Mouse (Mus musculus) neural tube, embryonic 14.5 days (tissue): ENCODE measurements around the gene Lsg1. TPM values are rescaled to one million over a fixed set of nuclear protein-coding genes. Genes with fewer than 3 reads are reported as not detected.

Experiments used
- ATAC-seq: fragments of 200-750 bp; cut with Nextera tagmentation; 2 replicates; pipeline ENCODE4 v1.8.0; 2017; ENCODE audit warnings: low read depth, mild to moderate bottlenecking, moderate TSS enrichment, moderate library complexity
- H3K27ac ChIP-seq: fragments of 300-500 bp; sonication (generic); 2 replicates; pipeline ENCODE4 v1.5.1; 2014; ENCODE audit warnings: low read depth, mild to moderate bottlenecking, control low read depth, low read length, moderate library complexity, mixed read lengths
- H3K27me3 ChIP-seq: fragments of 300-500 bp; sonication (generic); 2 replicates; pipeline ENCODE4 v1.6.1; 2014; ENCODE audit warnings: low read length; ENCODE audit not compliant: control insufficient read depth, insufficient read depth
- H3K36me3 ChIP-seq: fragments of 300-500 bp; sonication (generic); 2 replicates; pipeline ENCODE4 v1.6.1; 2014; ENCODE audit warnings: low read length, mixed read lengths; ENCODE audit not compliant: control insufficient read depth, insufficient read depth
- H3K4me1 ChIP-seq: fragments of 300-500 bp; sonication (generic); 2 replicates; pipeline ENCODE4 v1.6.1; 2014; ENCODE audit warnings: low read length; ENCODE audit not compliant: control insufficient read depth, insufficient read depth
- H3K4me2 ChIP-seq: fragments of 300-500 bp; sonication (generic); 2 replicates; pipeline ENCODE4 v1.6.1; 2014; ENCODE audit warnings: mild to moderate bottlenecking, low read depth, low read length, control low read depth
- H3K4me3 ChIP-seq: fragments of 300-500 bp; sonication (generic); 2 replicates; pipeline ENCODE4 v1.5.1; 2014; ENCODE audit warnings: low read depth, low read length, control low read depth, mixed read lengths
- H3K9ac ChIP-seq: fragments of 300-500 bp; sonication (generic); replicated peaks from 2 replicates; pipeline ENCODE4 v1.6.1; 2014; ENCODE audit warnings: low read depth, mild to moderate bottlenecking, control low read depth, low read length, mixed read lengths
- H3K9me3 ChIP-seq: fragments of 300-500 bp; sonication (generic); 2 replicates; pipeline ENCODE4 v1.6.1; 2016; ENCODE audit warnings: low read length; ENCODE audit not compliant: control insufficient read depth
- WGBS: fragments of 180-500 bp; shearing (Covaris S2); extraction: QIAGEN DNeasy Blood & Tissue Kit; methylation state at CpG from one replicate; pipeline ENCODE4 v1.1.7; 2014; 5-methylcytosine and 5-hydroxymethylcytosine counted together
- polyA plus RNA-seq: library from polyadenylated mRNA; unstranded; fragments of >200 nt; fragmentation: Nextera tagmentation; extraction: Ambion mirVana; gene quantifications from 2 replicates; pipeline ENCODE4 v1.2.1, GENCODE M21; 2014

The Lsg1 gene
- polyA plus RNA-seq, 1 experiment from 2014 or later: 43.9 TPM

GRCm38 (mm10) chr16:30602684-30603530 is 15.5 kb upstream of the Lsg1 start:
- H3K27ac ChIP-seq: no peak overlapping the region

GRCm38 (mm10) chr16:30601946-30602345 is 14.6 kb upstream of the Lsg1 start:
- Histone ChIP-seq H3K36me3 (no peaks in the 10 kb centered on the region), H3K27me3 (peaks cover 5% of the 10 kb centered on the region), H3K27ac (0 out of 2 replicates have a peak overlapping the region, but pooled peaks have one; percentile 5), H3K4me3 (peak overlapping the region; percentile 63), H3K4me1 (peaks cover 15% of the 10 kb centered on the region), H3K4me2 (peak overlapping the region; percentile 91), H3K9ac (no peak overlapping the region), H3K9me3 (no peaks in the 10 kb centered on the region)
- 22% methylated on average over 7 of the region's 7 CpGs for WGBS
- no peak for ATAC-seq

More at GRCm38 (mm10) chr16:30602684-30603530, 15.5 kb upstream of the Lsg1 start:
- no peak overlapping the region for H3K9ac ChIP-seq
- H3K4me3 ChIP-seq: no peak overlapping the region
- 17% methylated on average over 18 of the region's 18 CpGs for WGBS
- peaks cover 11% of the 10 kb centered on the region for H3K4me1 ChIP-seq
- H3K36me3 ChIP-seq: no peaks in the 10 kb centered on the region
- ATAC-seq: no peak
- peak overlapping the region; percentile 91 for H3K4me2 ChIP-seq
- peaks cover 5% of the 10 kb centered on the region for H3K27me3 ChIP-seq
- no peaks in the 10 kb centered on the region for H3K9me3 ChIP-seq

- Histone ChIP-seq H3K4me2 (peak overlapping the region; percentile 91), H3K4me3 (peak overlapping the region; percentile 63), H3K4me1 (peaks cover 15% of the 10 kb centered on the region), H3K27me3 (peaks cover 5% of the 10 kb centered on the region), H3K9ac (peak overlapping the region; percentile 64), H3K9me3 (no peaks in the 10 kb centered on the region), H3K27ac (0 out of 2 replicates have a peak overlapping the region, but pooled peaks have one; percentile 17), H3K36me3 (no peaks in the 10 kb centered on the region)
- ATAC-seq: 0 out of 2 replicates have a peak, but pooled peaks have one; percentile 16
- WGBS: 7% methylated on average over 42 of the region's 42 CpGs
Measured at GRCm38 (mm10) chr16:30601046-30601832, 13.8 kb upstream of the Lsg1 start.

GRCm38 (mm10) chr16:30600431-30601045 is 13.1 kb upstream of the Lsg1 start:
- Histone ChIP-seq H3K4me1 (peaks cover 15% of the 10 kb centered on the region), H3K9me3 (no peaks in the 10 kb centered on the region), H3K36me3 (no peaks in the 10 kb centered on the region), H3K27ac (0 out of 2 replicates have a peak overlapping the region, but pooled peaks have one; percentile 17), H3K4me3 (peak overlapping the region; percentile 63), H3K9ac (peak overlapping the region; percentile 64), H3K4me2 (peak overlapping the region; percentile 91), H3K27me3 (peaks cover 5% of the 10 kb centered on the region)
- under 1% methylated on average over 53 of the region's 53 CpGs for WGBS
- peak; percentile 9 for ATAC-seq

- Histone ChIP-seq H3K36me3 (no peaks in the 10 kb centered on the region), H3K9me3 (no peaks in the 10 kb centered on the region), H3K9ac (peak within 1 kb of the TSS; percentile 64), H3K27me3 (peaks cover 5% of the 10 kb centered on the region), H3K4me1 (peaks cover 15% of the 10 kb centered on the region), H3K4me3 (peak within 1 kb of the TSS; percentile 63), H3K4me2 (peak within 1 kb of the TSS; percentile 91), H3K27ac (peak within 1 kb of the TSS; percentile 62; the same call in 1 of the 2 replicates)
- WGBS: under 1% methylated on average over 63 of the region's 63 CpGs
- peak; percentile 67 for ATAC-seq
Measured at GRCm38 (mm10) chr16:30599491-30600268, 12.3 kb upstream of the Lsg1 start, which contains the start of gene Fam43a. Gene Fam43a (plus strand): TSS chr16:30599723.

- H3K4me3 ChIP-seq: no peak overlapping the region; the same call in 1 of the 2 replicates
- no peak overlapping the region for H3K27ac ChIP-seq
- peak; percentile 52; the same call in 1 of the 2 replicates for ATAC-seq
- H3K9ac ChIP-seq: no peak overlapping the region
- peak overlapping the region; percentile 37; the same call in 1 of the 2 replicates for H3K4me2 ChIP-seq
- H3K27me3 ChIP-seq: peaks cover 5% of the 10 kb centered on the region
- H3K4me1 ChIP-seq: peaks cover 10% of the 10 kb centered on the region; the same call in 1 of the 2 replicates
- WGBS: 10% methylated on average over 16 of the region's 16 CpGs
- no peaks in the 10 kb centered on the region for H3K9me3 ChIP-seq
- no peaks in the 10 kb centered on the region for H3K36me3 ChIP-seq
Measured at GRCm38 (mm10) chr16:30596959-30597681, 9.7 kb upstream of the Lsg1 start.

GRCm38 (mm10) chr16:30595835-30596557 is 8.6 kb upstream of the Lsg1 start:
- Histone ChIP-seq H3K4me3 (no peak overlapping the region), H3K27ac (no peak overlapping the region)
- WGBS: 57% methylated on average over 14 of the region's 14 CpGs

More at GRCm38 (mm10) chr16:30595835-30596557, 8.6 kb upstream of the Lsg1 start:
- Histone ChIP-seq H3K9me3 (no peaks in the 10 kb centered on the region), H3K9ac (no peak overlapping the region), H3K36me3 (no peaks in the 10 kb centered on the region), H3K4me2 (no peak overlapping the region), H3K27me3 (peaks cover 2% of the 10 kb centered on the region), H3K4me1 (0 out of 2 replicates have a peak, but pooled peaks cover 7% of the 10 kb centered on the region)
- ATAC-seq: no peak
